Comparison of ENCODE assay signal across 8 mouse cellular contexts in genomic region chr5:31698297-31698726, GRCm38 (mm10). TPM values are rescaled to one million over a fixed set of nuclear protein-coding genes. Genes with fewer than 3 reads are reported as not detected.
DNase-seq lines count a peak whose midpoint lies in the region; ATAC-seq and TF ChIP-seq lines count a peak whose summit lies in the region.

No protein-coding gene starts in this region.

- ATAC-seq in embryonic facial prominence, embryonic 13.5 days (ENCODE audit: insufficient number of reproducible peaks, insufficient read depth, low FRiP score, low TSS enrichment, low read depth): peak; percentile 64; the same call in 1 of the 2 replicates
- ATAC-seq in limb, embryonic 13.5 days (ENCODE audit: low FRiP score, low read depth): peak; percentile 64
- ATAC-seq in midbrain, embryonic 15.5 days (replicated peaks): peak; percentile 87

- peak; percentile 99 for DNase-seq in 416B (ENCODE audit: low read depth)
- peak; percentile 56 to 68 for DNase-seq in adrenal gland, postnatal 4 days (ENCODE audit: low spot score in 2 of 2)
- peak; percentile 86 to 89 for DNase-seq in heart, adult 2 months
- peak; percentile 92 for DNase-seq in kidney, adult 2 months
- peak; percentile 85 to 88 for DNase-seq in spleen, adult 18-20 months

- no peak; the same call in 1 of the 2 replicates for TF ChIP-seq POLR2A in heart, adult 2 months (IDR thresholded peaks at IDR 0.05; ENCODE audit: insufficient read depth, low read depth, low read length)
- TF ChIP-seq POLR2A in kidney, adult 2 months (IDR thresholded peaks at IDR 0.05; ENCODE audit: low read depth, low read length): no peak

- H3K27ac ChIP-seq in embryonic facial prominence, embryonic 13.5 days: peak overlapping the region; percentile 89
- H3K27ac ChIP-seq in heart, adult 2 months: peak overlapping the region; percentile 96
- peak overlapping the region; percentile 96 for H3K27ac ChIP-seq in kidney, adult 2 months (ENCODE audit: insufficient read depth, low read depth, low read length)
- H3K27ac ChIP-seq in limb, embryonic 13.5 days: peak overlapping the region; percentile 85; the same call in 1 of the 2 replicates
- peak overlapping the region; percentile 94 for H3K27ac ChIP-seq in midbrain, embryonic 15.5 days

- peak; percentile 95 for TF ChIP-seq EP300 in heart, adult 2 months (IDR thresholded peaks at IDR 0.05; ENCODE audit: insufficient read depth, low read depth, low read length)

- 2% methylated on average over 16 of the region's 16 CpGs for WGBS in embryonic facial prominence, embryonic 13.5 days
- 3% methylated on average over 16 of the region's 16 CpGs for WGBS in heart, adult 2 months
- WGBS in kidney, adult 2 months: 2% methylated on average over 16 of the region's 16 CpGs
- WGBS in limb, embryonic 13.5 days: 3% methylated on average over 16 of the region's 16 CpGs
- 5% methylated on average over 16 of the region's 16 CpGs for WGBS in midbrain, embryonic 15.5 days

- no peak for TF ChIP-seq CTCF in heart, adult 2 months (IDR thresholded peaks at IDR 0.05)
- no peak for TF ChIP-seq CTCF in kidney, adult 2 months (conservative IDR thresholded peaks at IDR 0.05; ENCODE audit: insufficient read depth, insufficient read length, low read depth, low read length)

- intact Hi-C loops in heart, adult 2 months (cut with DNase I): loop anchor here (2.0 to 5.0 kb wide), 4 partner anchors 28 to 136 kb away; no protein-coding TSS in a partner anchor

- no peaks in the 10 kb centered on the region for H3K27me3 ChIP-seq in embryonic facial prominence, embryonic 13.5 days
- no peaks in the 10 kb centered on the region for H3K27me3 ChIP-seq in heart, adult 2 months (ENCODE audit: control insufficient read depth, insufficient read depth, low read length)
- H3K27me3 ChIP-seq in kidney, adult 2 months (replicated peaks; ENCODE audit: control insufficient read depth, insufficient read depth, low read length): no peaks in the 10 kb centered on the region
- no peaks in the 10 kb centered on the region for H3K27me3 ChIP-seq in limb, embryonic 13.5 days
- no peaks in the 10 kb centered on the region for H3K27me3 ChIP-seq in midbrain, embryonic 15.5 days (replicated peaks)

- H3K4me2 ChIP-seq in embryonic facial prominence, embryonic 13.5 days: peak overlapping the region; percentile 81
- peak overlapping the region; percentile 72 for H3K4me2 ChIP-seq in limb, embryonic 13.5 days (replicated peaks)
- H3K4me2 ChIP-seq in midbrain, embryonic 15.5 days: peak overlapping the region; percentile 78

- H3K9ac ChIP-seq in embryonic facial prominence, embryonic 13.5 days: peak overlapping the region; percentile 87
- peak overlapping the region; percentile 75 for H3K9ac ChIP-seq in heart, adult 2 months (ENCODE audit: low read depth, low read length)
- H3K9ac ChIP-seq in limb, embryonic 13.5 days: peak overlapping the region; percentile 80
- peak overlapping the region; percentile 85 for H3K9ac ChIP-seq in midbrain, embryonic 15.5 days

- peaks cover 4% of the 10 kb centered on the region; the same call in 1 of the 2 replicates for H3K36me3 ChIP-seq in embryonic facial prominence, embryonic 13.5 days
- H3K36me3 ChIP-seq in heart, adult 2 months (ENCODE audit: control insufficient read depth, insufficient read depth, low read length): peaks cover 2% of the 10 kb centered on the region
- H3K36me3 ChIP-seq in kidney, adult 2 months (ENCODE audit: control insufficient read depth, insufficient read depth, low read length): no peaks in the 10 kb centered on the region; the same call in 1 of the 2 replicates
- peaks cover 3% of the 10 kb centered on the region; the same call in 1 of the 2 replicates for H3K36me3 ChIP-seq in limb, embryonic 13.5 days
- no peaks in the 10 kb centered on the region for H3K36me3 ChIP-seq in midbrain, embryonic 15.5 days (replicated peaks)

- no peaks in the 10 kb centered on the region for H3K79me2 ChIP-seq in heart, adult 2 months (replicated peaks; ENCODE audit: control insufficient read depth, insufficient read depth, low read length)

- H3K9me3 ChIP-seq in embryonic facial prominence, embryonic 13.5 days: no peaks in the 10 kb centered on the region
- no peaks in the 10 kb centered on the region for H3K9me3 ChIP-seq in limb, embryonic 13.5 days
- H3K9me3 ChIP-seq in midbrain, embryonic 15.5 days: no peaks in the 10 kb centered on the region

- peaks cover 8% of the 10 kb centered on the region for H3K4me1 ChIP-seq in embryonic facial prominence, embryonic 13.5 days
- no peaks in the 10 kb centered on the region; the same call in 1 of the 2 replicates for H3K4me1 ChIP-seq in heart, adult 2 months (ENCODE audit: control insufficient read depth, insufficient read depth, low read length)
- peaks cover 3% of the 10 kb centered on the region; the same call in 1 of the 2 replicates for H3K4me1 ChIP-seq in kidney, adult 2 months (ENCODE audit: control insufficient read depth, insufficient read depth, low read length)
- peaks cover 9% of the 10 kb centered on the region for H3K4me1 ChIP-seq in limb, embryonic 13.5 days
- peaks cover 5% of the 10 kb centered on the region for H3K4me1 ChIP-seq in midbrain, embryonic 15.5 days

- H3K4me3 ChIP-seq in embryonic facial prominence, embryonic 13.5 days: peak overlapping the region; percentile 77
- peak overlapping the region; percentile 94 for H3K4me3 ChIP-seq in heart, adult 2 months
- peak overlapping the region; percentile 83 for H3K4me3 ChIP-seq in kidney, adult 2 months (ENCODE audit: insufficient read depth, low read depth, low read length)
- H3K4me3 ChIP-seq in limb, embryonic 13.5 days: peak overlapping the region; percentile 78
- peak overlapping the region; percentile 90 for H3K4me3 ChIP-seq in midbrain, embryonic 15.5 days

RNA-seq across cellular contexts. Expression of gene Babam2, which starts 0.8 kb away (rescaled TPM):
- total RNA-seq in adrenal gland, postnatal 4 days (2021): 100 to 1,000 TPM in 1 of 2 experiments, 10 to 100 TPM in 1; 99.6 to 107 TPM
- 50.1 and 53.0 TPM in 2 replicates for polyA plus RNA-seq in embryonic facial prominence, embryonic 13.5 days (2015; fragmentation: Nextera tagmentation; extraction: Ambion mirVana)
- total RNA-seq in heart, adult 2 months (2021): 10 to 100 TPM; 28.4 to 32.9 TPM
- polyA plus RNA-seq in heart, adult 2 months (2012; rRNA removed): 25.2 and 34.4 TPM in 2 replicates
- polyA plus RNA-seq in kidney, adult 2 months (2012; rRNA removed): 33.8 and 38.7 TPM in 2 replicates
- 45.4 and 47.9 TPM in 2 replicates for polyA plus RNA-seq in limb, embryonic 13.5 days (2015; fragmentation: Nextera tagmentation; extraction: Ambion mirVana)
- polyA plus RNA-seq in midbrain, embryonic 15.5 days (2015; fragmentation: Nextera tagmentation; extraction: Ambion mirVana): 51.2 and 53.2 TPM in 2 replicates

RNA-seq across cellular contexts. Expression of gene Rbks, which starts 0.9 kb away (rescaled TPM):
- 10 to 100 TPM in 1 of 2 experiments, 1 to 10 TPM in 1; 9.8 to 12.6 TPM for total RNA-seq in adrenal gland, postnatal 4 days (2021)
- 2.6 and 3.2 TPM in 2 replicates for polyA plus RNA-seq in embryonic facial prominence, embryonic 13.5 days (2015; fragmentation: Nextera tagmentation; extraction: Ambion mirVana)
- total RNA-seq in heart, adult 2 months (2021): 1 to 10 TPM; 4.3 to 4.4 TPM
- polyA plus RNA-seq in heart, adult 2 months (2012; rRNA removed): 2.3 and 2.7 TPM in 2 replicates
- 15.7 and 16.4 TPM in 2 replicates for polyA plus RNA-seq in kidney, adult 2 months (2012; rRNA removed)
- polyA plus RNA-seq in limb, embryonic 13.5 days (2015; fragmentation: Nextera tagmentation; extraction: Ambion mirVana): 3.1 and 3.3 TPM in 2 replicates
- polyA plus RNA-seq in midbrain, embryonic 15.5 days (2015; fragmentation: Nextera tagmentation; extraction: Ambion mirVana): 1.7 and 2.0 TPM in 2 replicates

Comparison
In these comparisons a context has a peak if more than half of its experiments do, and no peak if none do; other contexts are left out.
1. Peak in every context shown above with its lines: DNase-seq, ATAC-seq, H3K4me3 ChIP-seq and H3K27ac ChIP-seq.